Mouse (Mus musculus) ES-Bruce4 (cell line): ENCODE measurements around the gene Lekr1.

Source experiments
- CTCF ChIP-seq: IDR thresholded peaks from one replicate; pipeline ENCODE4 v1.8.1; 2011; ENCODE audit warnings: low read depth, low read length
- POLR2A ChIP-seq: IDR thresholded peaks from one replicate; pipeline ENCODE4 v1.8.1; 2011; ENCODE audit warnings: low read length; ENCODE audit not compliant: insufficient read depth

DNA sequence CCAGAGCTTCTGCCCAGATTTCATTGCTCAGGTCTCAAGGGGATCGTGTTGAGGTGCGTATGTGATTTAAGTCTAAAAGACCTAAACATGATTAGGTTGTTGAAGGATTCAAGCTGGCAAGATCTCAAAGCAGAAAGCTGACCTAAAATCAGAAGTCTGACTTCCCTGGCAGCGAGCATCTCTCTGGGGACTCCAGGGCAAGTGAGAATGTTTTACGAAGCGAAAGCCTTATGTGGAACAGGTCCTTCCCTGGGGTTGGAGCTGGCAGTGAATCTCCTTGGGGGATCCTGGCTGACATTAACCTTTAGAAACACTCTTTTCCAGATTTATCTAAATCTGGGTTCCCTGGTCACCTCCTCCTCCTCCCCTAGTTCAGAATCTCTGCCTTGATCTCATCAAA is 187.7 kb downstream of the Lekr1 start:
- TF ChIP-seq CTCF (no peak), POLR2A (no peak)
